ENCODE assay signal across 8 mouse cellular contexts in the genomic region with DNA sequence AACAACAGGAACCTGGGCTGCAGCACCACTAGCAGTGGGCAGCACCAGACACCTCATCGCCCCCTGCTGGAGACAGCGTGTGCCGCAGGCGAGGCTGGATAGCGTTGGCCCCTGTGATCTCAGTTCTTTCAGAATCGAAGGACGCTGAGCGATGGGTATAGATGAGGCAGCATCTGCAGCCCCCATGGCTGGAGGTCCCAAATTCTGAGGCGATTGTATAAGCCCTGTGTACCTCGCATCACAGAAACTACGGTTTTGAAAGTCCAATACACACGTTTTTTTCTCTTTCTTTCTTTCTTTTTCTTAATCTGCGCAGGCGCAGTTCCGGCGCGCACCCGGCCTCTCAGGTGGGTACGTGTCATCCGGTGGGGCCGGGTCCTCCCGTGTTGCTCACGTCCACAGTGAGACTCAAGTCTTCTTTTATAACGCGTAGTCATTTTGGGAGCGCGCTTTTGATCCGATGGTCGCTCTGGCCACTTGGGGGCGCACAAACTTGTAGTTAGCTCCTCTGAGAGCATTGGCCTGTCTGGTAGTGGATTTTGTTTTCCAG.
DNase-seq lines count a peak whose midpoint lies in the region; ATAC-seq lines count a peak whose summit lies in the region.

No protein-coding gene starts in this region.

- H3K4me2 ChIP-seq in embryonic facial prominence, embryonic 14.5 days (ENCODE audit: low read depth, low read length): peak overlapping the region; percentile 59
- H3K4me2 ChIP-seq in kidney, embryonic 14.5 days (replicated peaks; ENCODE audit: low read depth, low read length): peak overlapping the region; percentile 52
- peak overlapping the region; percentile 57 for H3K4me2 ChIP-seq in limb, embryonic 15.5 days

- H3K36me3 ChIP-seq in embryonic facial prominence, embryonic 14.5 days (ENCODE audit: control insufficient read depth, insufficient read depth, low read length): no peaks in the 10 kb centered on the region
- no peaks in the 10 kb centered on the region for H3K36me3 ChIP-seq in kidney, embryonic 14.5 days (ENCODE audit: control insufficient read depth, insufficient read depth, low read length)
- no peaks in the 10 kb centered on the region for H3K36me3 ChIP-seq in limb, embryonic 15.5 days

- peak overlapping the region; percentile 47 for H3K4me3 ChIP-seq in embryonic facial prominence, embryonic 14.5 days (ENCODE audit: low read depth, low read length)
- H3K4me3 ChIP-seq in kidney, embryonic 14.5 days (ENCODE audit: low read length): peak overlapping the region; percentile 48
- peak overlapping the region; percentile 50 for H3K4me3 ChIP-seq in limb, embryonic 15.5 days

- H3K9ac ChIP-seq in embryonic facial prominence, embryonic 14.5 days (ENCODE audit: low read depth, low read length): peak overlapping the region; percentile 60
- peak overlapping the region; percentile 47 for H3K9ac ChIP-seq in kidney, embryonic 14.5 days (ENCODE audit: low read depth, low read length)
- H3K9ac ChIP-seq in limb, embryonic 15.5 days: peak overlapping the region; percentile 29

- no peak overlapping the region; the same call in 1 of the 2 replicates for H3K27ac ChIP-seq in embryonic facial prominence, embryonic 14.5 days (replicated peaks; ENCODE audit: low read depth, low read length)
- H3K27ac ChIP-seq in kidney, embryonic 14.5 days (ENCODE audit: low read depth, low read length): no peak overlapping the region
- no peak overlapping the region for H3K27ac ChIP-seq in limb, embryonic 15.5 days

- H3K4me1 ChIP-seq in embryonic facial prominence, embryonic 14.5 days (ENCODE audit: control insufficient read depth, insufficient read depth, low read length): no peaks in the 10 kb centered on the region
- no peaks in the 10 kb centered on the region for H3K4me1 ChIP-seq in kidney, embryonic 14.5 days (ENCODE audit: control insufficient read depth, insufficient read depth, low read length)
- H3K4me1 ChIP-seq in limb, embryonic 15.5 days: no peaks in the 10 kb centered on the region

- peak; percentile 97 for DNase-seq in 3T3-L1 (ENCODE audit: low read depth, low spot score)
- peak; percentile 71 for DNase-seq in adrenal gland, postnatal 4 days (ENCODE audit: low spot score in 2 of 2)
- DNase-seq in embryonic facial prominence, embryonic 14.5 days (ENCODE audit: low spot score): peak; percentile 86
- DNase-seq in heart, adult 9 months (ENCODE audit: low spot score in 2 of 2): peak; percentile 62 to 83
- peak; percentile 18 to 53 for DNase-seq in monocyte, adult 2 months (ENCODE audit: low read depth in 1 of 2, low spot score in 2 of 2)
- DNase-seq in spleen, postnatal 36 days (ENCODE audit: low spot score in 2 of 2): peak; percentile 64 to 70

- no peaks in the 10 kb centered on the region for H3K9me3 ChIP-seq in embryonic facial prominence, embryonic 14.5 days (ENCODE audit: control insufficient read depth, low read length)
- no peaks in the 10 kb centered on the region for H3K9me3 ChIP-seq in kidney, embryonic 14.5 days (ENCODE audit: control insufficient read depth, low read length)
- no peaks in the 10 kb centered on the region for H3K9me3 ChIP-seq in limb, embryonic 15.5 days

- under 1% methylated on average over 30 of the region's 30 CpGs for WGBS in embryonic facial prominence, embryonic 14.5 days
- under 1% methylated on average over 30 of the region's 30 CpGs for WGBS in kidney, embryonic 14.5 days
- WGBS in limb, embryonic 15.5 days: under 1% methylated on average over 30 of the region's 30 CpGs

- peak; percentile 96 for ATAC-seq in embryonic facial prominence, embryonic 14.5 days (ENCODE audit: low read depth)
- peak; percentile 99 for ATAC-seq in kidney, embryonic 14.5 days (ENCODE audit: low FRiP score, low TSS enrichment)
- 0 out of 2 replicates have a peak, but pooled peaks have one; percentile 58 for ATAC-seq in limb, embryonic 15.5 days (ENCODE audit: insufficient number of reproducible peaks, low FRiP score, low TSS enrichment, low read depth)

- H3K27me3 ChIP-seq in embryonic facial prominence, embryonic 14.5 days (replicated peaks; ENCODE audit: control insufficient read depth, insufficient read depth, low read length): no peaks in the 10 kb centered on the region
- no peaks in the 10 kb centered on the region for H3K27me3 ChIP-seq in kidney, embryonic 14.5 days (ENCODE audit: control insufficient read depth, insufficient read depth, low read length)
- H3K27me3 ChIP-seq in limb, embryonic 15.5 days: no peaks in the 10 kb centered on the region

Comparison
In these comparisons a context has a peak if more than half of its experiments do, and no peak if none do; other contexts are left out.
1. DNase-seq: peak in every context shown above with its lines; median percentile 97 in 3T3-L1; 86 in embryonic facial prominence, embryonic 14.5 days; 72 in heart, adult 9 months; 71 in adrenal gland, postnatal 4 days; 67 in spleen, postnatal 36 days; 36 in monocyte, adult 2 months.